ENCODE assay signal across 8 mouse cellular contexts in genomic region chr15:40475659-40476355, GRCm38 (mm10).
DNase-seq lines count a peak whose midpoint lies in the region; ATAC-seq lines count a peak whose summit lies in the region.

No protein-coding gene starts in this region.

- DNase-seq in frontal cortex, postnatal 10 days (ENCODE audit: low spot score in 2 of 2), result no peak
- peak; percentile 11 for DNase-seq in right cerebral cortex, postnatal 14 days
- DNase-seq in right cerebral cortex, adult 18-20 months, result no peak
- DNase-seq in kidney, postnatal 10 days, result peak; percentile 38
- DNase-seq in urinary bladder, postnatal 25 days (ENCODE audit: low spot score), result peak; percentile 29
- DNase-seq in spleen, postnatal 10 days (ENCODE audit: low spot score in 2 of 2), result no peak

- 0 out of 2 replicates have a peak, but pooled peaks have one; percentile 16 for ATAC-seq in frontal cortex, adult (ENCODE audit: low TSS enrichment)
- ATAC-seq in megakaryocyte, adult 5-6 weeks (ENCODE audit: poor library complexity, severe bottlenecking), result no peak

Comparison
In these comparisons a context has a peak if more than half of its experiments do, and no peak if none do; other contexts are left out.
1. DNase-seq: peak in right cerebral cortex, postnatal 14 days (single experiment), kidney, postnatal 10 days (single experiment) and urinary bladder, postnatal 25 days (single experiment); none in frontal cortex, postnatal 10 days (0 of 2), right cerebral cortex, adult 18-20 months (single experiment) and spleen, postnatal 10 days (0 of 2).